ENCODE assay signal across 8 mouse cellular contexts in genomic region chr15:103163182-103163919, GRCm38 (mm10). TPM values are rescaled to one million over a fixed set of nuclear protein-coding genes. Genes with fewer than 3 reads are reported as not detected.
DNase-seq lines count a peak whose midpoint lies in the region; ATAC-seq lines count a peak whose summit lies in the region.

No protein-coding gene starts in this region.

- H3K4me2 ChIP-seq in lung, embryonic 16.5 days (ENCODE audit: low read depth, low read length) = peak overlapping the region; percentile 75

- peak overlapping the region; percentile 76 for H3K9ac ChIP-seq in lung, embryonic 16.5 days (ENCODE audit: low read length)

- H3K9me3 ChIP-seq in lung, embryonic 16.5 days (ENCODE audit: control insufficient read depth, low read length) = no peaks in the 10 kb centered on the region

- H3K4me1 ChIP-seq in lung, embryonic 16.5 days (replicated peaks; ENCODE audit: control insufficient read depth, insufficient read depth, low read length) = peaks cover 4% of the 10 kb centered on the region

- no peak overlapping the region for H3K27ac ChIP-seq in lung, embryonic 16.5 days (ENCODE audit: low read length)

- DNase-seq in MEL-GATA-1-ER (ENCODE audit: extremely low read depth, low read depth) = peak; percentile 83
- DNase-seq in cerebellum, adult 8-10 months = peak; percentile 88
- peak; percentile 95 for DNase-seq in forelimb bud, embryonic 11.5 days (ENCODE audit: low read depth, low spot score)
- peak; percentile 82 for DNase-seq in layer of hippocampus, adult 9-10 months (ENCODE audit: low spot score)
- peak; percentile 83 for DNase-seq in ovary, postnatal 36 days (ENCODE audit: low spot score)
- peak; percentile 85 to 89 for DNase-seq in thymus, postnatal 36 days

- peaks cover 25% of the 10 kb centered on the region for H3K27me3 ChIP-seq in lung, embryonic 16.5 days (ENCODE audit: control insufficient read depth, insufficient read depth, low read depth, low read length)

- no peaks in the 10 kb centered on the region for H3K36me3 ChIP-seq in lung, embryonic 16.5 days (ENCODE audit: control insufficient read depth, insufficient read depth, low read length)

- H3K4me3 ChIP-seq in lung, embryonic 16.5 days (ENCODE audit: low read length) = peak overlapping the region; percentile 79

- peak; percentile 84 to 86 for ATAC-seq in hematopoietic stem cell, adult 5-6 weeks (replicated peaks in 1 of 2; ENCODE audit: insufficient read depth in 1 of 2, low FRiP score in 2 of 2, low TSS enrichment in 1 of 2, low read depth in 1 of 2, poor library complexity in 2 of 2, severe bottlenecking in 2 of 2)
- peak; percentile 87 for ATAC-seq in lung, embryonic 16.5 days (ENCODE audit: low read depth)

- WGBS in lung, embryonic 16.5 days = 7% methylated on average over 25 of the region's 25 CpGs

RNA-seq across cellular contexts. Expression of gene Smug1, which starts 3.5 kb away (rescaled TPM):
- total RNA-seq in hematopoietic stem cell, adult 5-6 weeks (2017) = 3.7 and 6.1 TPM in 2 replicates
- 17.4 and 20.7 TPM in 2 replicates for polyA plus RNA-seq in lung, embryonic 16.5 days (2015; fragmentation: Nextera tagmentation; extraction: Ambion mirVana)
